In the genomic region with DNA sequence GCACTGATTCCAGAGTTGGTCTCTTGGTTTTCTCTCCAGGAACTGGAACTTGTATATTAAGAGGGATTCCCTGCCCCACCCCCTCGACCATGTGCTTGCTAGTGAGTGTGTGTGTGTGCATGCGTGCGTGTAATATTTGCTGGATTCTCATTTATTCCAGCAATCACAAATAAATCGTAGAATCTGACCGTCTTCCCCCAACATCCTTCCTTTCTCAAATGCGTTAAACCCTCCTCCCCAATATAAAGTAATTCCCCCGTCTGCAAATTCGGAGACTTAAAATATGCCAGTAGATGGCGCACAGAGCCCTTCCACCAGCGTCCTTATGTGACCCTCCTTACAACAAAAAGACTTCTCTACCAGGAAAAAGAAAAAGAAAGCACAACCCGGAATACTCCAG, we compare ENCODE assay signal across 8 mouse cellular contexts. TPM values are rescaled to one million over a fixed set of nuclear protein-coding genes. Genes with fewer than 3 reads are reported as not detected.
DNase-seq lines count a peak whose midpoint lies in the region; ATAC-seq lines count a peak whose summit lies in the region.

No protein-coding gene starts in this region.

- H3K27ac ChIP-seq in intestine, embryonic 14.5 days (ENCODE audit: low read depth): no peak overlapping the region
- no peak overlapping the region for H3K27ac ChIP-seq in limb, embryonic 11.5 days (replicated peaks; ENCODE audit: low read depth, low read length)
- H3K27ac ChIP-seq in midbrain, embryonic 11.5 days (ENCODE audit: low read depth, low read length): no peak overlapping the region

- DNase-seq in ovary, postnatal 14 days (ENCODE audit: low spot score): peak; percentile 49
- no peak for DNase-seq in ovary, adult 18-20 months (ENCODE audit: low spot score)
- DNase-seq in cerebellum, adult 8-10 months: peak; percentile 62
- DNase-seq in intestine, embryonic 14.5 days (ENCODE audit: low spot score): peak; percentile 65
- DNase-seq in limb, embryonic 11.5 days (ENCODE audit: low spot score): peak; percentile 71
- peak; percentile 94 for DNase-seq in midbrain, embryonic 11.5 days (ENCODE audit: low spot score, missing footprints)
- peak; percentile 77 for DNase-seq in splenic B cell, adult 2 months (ENCODE audit: low read depth, low spot score)

- peaks cover 18% of the 10 kb centered on the region for H3K4me1 ChIP-seq in intestine, embryonic 14.5 days (replicated peaks; ENCODE audit: control insufficient read depth, insufficient read depth, low read length)
- H3K4me1 ChIP-seq in limb, embryonic 11.5 days (ENCODE audit: control insufficient read depth, insufficient read depth, low read length): peaks cover 7% of the 10 kb centered on the region; the same call in 1 of the 2 replicates
- H3K4me1 ChIP-seq in midbrain, embryonic 11.5 days (ENCODE audit: control insufficient read depth, insufficient read depth, low read length): peaks cover 13% of the 10 kb centered on the region

- ATAC-seq in granulocyte monocyte progenitor cell, adult 5-6 weeks (replicated peaks; ENCODE audit: poor library complexity, severe bottlenecking): peak; percentile 36
- ATAC-seq in intestine, embryonic 14.5 days (replicated peaks; ENCODE audit: low FRiP score, low TSS enrichment, low read depth): no peak
- ATAC-seq in limb, embryonic 11.5 days (ENCODE audit: insufficient number of reproducible peaks, low FRiP score, low TSS enrichment, low read depth): no peak
- ATAC-seq in midbrain, embryonic 11.5 days (ENCODE audit: low FRiP score): no peak

- H3K27me3 ChIP-seq in intestine, embryonic 14.5 days (replicated peaks; ENCODE audit: control insufficient read depth, insufficient read depth, low read length): peaks cover 5% of the 10 kb centered on the region; the same call in 1 of the 2 replicates
- no peaks in the 10 kb centered on the region for H3K27me3 ChIP-seq in limb, embryonic 11.5 days (ENCODE audit: control insufficient read depth, insufficient read depth, low read length)
- peaks cover 5% of the 10 kb centered on the region for H3K27me3 ChIP-seq in midbrain, embryonic 11.5 days (ENCODE audit: control insufficient read depth, insufficient read depth, low read length)
- no peaks in the 10 kb centered on the region; the same call in 1 of the 2 replicates for H3K27me3 ChIP-seq in splenic B cell, adult 2 months (ENCODE audit: control insufficient read depth, insufficient read depth, low read length, poor library complexity, severe bottlenecking)

- no peaks in the 10 kb centered on the region for H3K36me3 ChIP-seq in intestine, embryonic 14.5 days (ENCODE audit: control insufficient read depth, insufficient read depth, low read length)
- no peaks in the 10 kb centered on the region for H3K36me3 ChIP-seq in limb, embryonic 11.5 days (ENCODE audit: control insufficient read depth, insufficient read depth, low read length)
- no peaks in the 10 kb centered on the region for H3K36me3 ChIP-seq in midbrain, embryonic 11.5 days (ENCODE audit: control insufficient read depth, insufficient read depth, low read length)
- no peaks in the 10 kb centered on the region for H3K36me3 ChIP-seq in splenic B cell, adult 2 months (ENCODE audit: control insufficient read depth, insufficient read depth, low read length, poor library complexity, severe bottlenecking)

- H3K4me3 ChIP-seq in intestine, embryonic 14.5 days (ENCODE audit: low read depth, low read length): no peak overlapping the region
- no peak overlapping the region for H3K4me3 ChIP-seq in limb, embryonic 11.5 days (ENCODE audit: low read depth, low read length)
- no peak overlapping the region for H3K4me3 ChIP-seq in midbrain, embryonic 11.5 days (ENCODE audit: low read depth, low read length)

- no peaks in the 10 kb centered on the region for H3K9me3 ChIP-seq in intestine, embryonic 14.5 days (ENCODE audit: control insufficient read depth, low read length)
- no peaks in the 10 kb centered on the region for H3K9me3 ChIP-seq in limb, embryonic 11.5 days (ENCODE audit: control insufficient read depth, low read length)
- no peaks in the 10 kb centered on the region for H3K9me3 ChIP-seq in midbrain, embryonic 11.5 days (ENCODE audit: control insufficient read depth, low read length)

- peak overlapping the region; percentile 84 for H3K4me2 ChIP-seq in intestine, embryonic 14.5 days (ENCODE audit: low read length)
- peak overlapping the region; percentile 26; the same call in 1 of the 2 replicates for H3K4me2 ChIP-seq in limb, embryonic 11.5 days (ENCODE audit: low read depth, severe bottlenecking)
- peak overlapping the region; percentile 36 for H3K4me2 ChIP-seq in midbrain, embryonic 11.5 days

- H3K9ac ChIP-seq in intestine, embryonic 14.5 days (ENCODE audit: low read length): no peak overlapping the region
- H3K9ac ChIP-seq in limb, embryonic 11.5 days (ENCODE audit: low read length): no peak overlapping the region
- H3K9ac ChIP-seq in midbrain, embryonic 11.5 days (ENCODE audit: low read length): peak overlapping the region; percentile 37; the same call in 1 of the 2 replicates

- WGBS in intestine, embryonic 14.5 days: under 1% methylated on average over 11 of the region's 11 CpGs
- WGBS in limb, embryonic 11.5 days: 1% methylated on average over 11 of the region's 11 CpGs
- 2% methylated on average over 11 of the region's 11 CpGs for WGBS in midbrain, embryonic 11.5 days

RNA-seq across cellular contexts. Expression of a gene that starts 2.2 kb away (rescaled TPM):
- total RNA-seq in granulocyte monocyte progenitor cell, adult 5-6 weeks (2014; fragmentation: Nextera tagmentation): 6.0 and 8.5 TPM in 2 replicates
- 8.8 and 10.5 TPM in 2 replicates for total RNA-seq in granulocyte monocyte progenitor cell, adult 5-6 weeks (2017)
- 31.5 and 34.4 TPM in 2 replicates for polyA plus RNA-seq in intestine, embryonic 14.5 days (2014; fragmentation: Nextera tagmentation; extraction: Ambion mirVana)
- 60.0 and 63.5 TPM in 2 replicates for polyA plus RNA-seq in limb, embryonic 11.5 days (2014; fragmentation: Nextera tagmentation; extraction: Ambion mirVana)
- polyA plus RNA-seq in midbrain, embryonic 11.5 days (2014; fragmentation: Nextera tagmentation; extraction: Ambion mirVana): 62.3 and 63.1 TPM in 2 replicates

RNA-seq across cellular contexts. Expression of a gene that starts 59.1 kb away (rescaled TPM):
- total RNA-seq in granulocyte monocyte progenitor cell, adult 5-6 weeks (2014; fragmentation: Nextera tagmentation): 15.6 and 18.5 TPM in 2 replicates
- 13.1 and 16.8 TPM in 2 replicates for total RNA-seq in granulocyte monocyte progenitor cell, adult 5-6 weeks (2017)
- 17.0 and 17.4 TPM in 2 replicates for polyA plus RNA-seq in intestine, embryonic 14.5 days (2014; fragmentation: Nextera tagmentation; extraction: Ambion mirVana)
- 13.9 and 14.9 TPM in 2 replicates for polyA plus RNA-seq in limb, embryonic 11.5 days (2014; fragmentation: Nextera tagmentation; extraction: Ambion mirVana)
- polyA plus RNA-seq in midbrain, embryonic 11.5 days (2014; fragmentation: Nextera tagmentation; extraction: Ambion mirVana): 18.5 and 19.7 TPM in 2 replicates

Comparison
In these comparisons a context has a peak if more than half of its experiments do, and no peak if none do; other contexts are left out.
1. H3K4me2 ChIP-seq: peak in every context shown above with its lines; median percentile 84 in intestine, embryonic 14.5 days; 36 in midbrain, embryonic 11.5 days; 26 in limb, embryonic 11.5 days.